Mouse (Mus musculus): ENCODE results near the gene Lingo4.

Gene Lingo4

DNA sequence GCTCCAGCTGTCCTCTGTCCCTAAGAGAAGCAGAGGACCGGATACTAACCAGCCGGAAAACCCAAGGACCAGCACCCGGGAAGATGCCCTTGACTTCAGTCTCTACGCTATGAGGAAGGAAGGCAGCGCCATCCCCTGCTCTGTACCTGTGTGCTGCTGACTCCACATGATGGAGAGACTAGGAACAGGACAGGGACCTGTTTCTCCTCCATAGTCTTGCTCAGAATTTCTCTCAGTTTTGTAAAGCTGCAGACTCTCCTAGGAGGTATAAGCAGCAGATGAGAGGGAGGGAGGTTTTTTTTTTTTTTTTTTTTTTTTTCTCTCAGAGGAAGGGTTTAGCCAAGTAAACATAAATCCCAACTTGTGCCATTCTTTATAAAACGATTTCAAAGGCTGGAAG lies at the start of gene Lingo4:
Gene Lingo4, plus strand, starts transcription at position 301 of the 400 bp plus-strand sequence.
- DNase-seq (ENCODE audit: low read depth, low spot score): no peak

DNA sequence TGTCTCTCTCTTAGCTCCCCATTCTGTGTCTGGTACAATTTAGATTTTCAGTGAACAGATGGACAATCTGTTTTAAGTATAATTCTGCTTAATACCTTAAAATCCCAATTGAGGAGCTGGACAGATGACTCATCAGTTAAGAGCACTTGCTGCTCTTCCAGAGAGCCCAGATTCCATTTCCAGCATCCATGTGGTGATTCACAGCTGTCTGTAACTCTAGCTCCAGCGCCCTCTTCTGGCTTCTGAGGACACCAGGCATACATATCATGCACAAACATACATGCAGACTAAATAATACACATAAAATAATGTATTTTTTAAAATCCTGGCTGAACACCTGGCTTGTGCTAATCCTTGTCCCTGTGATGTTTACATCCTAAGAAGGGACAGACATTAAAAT lies 37.5 kb upstream of the Lingo4 start:
- DNase-seq (ENCODE audit: low read depth, low spot score): no peak

DNA sequence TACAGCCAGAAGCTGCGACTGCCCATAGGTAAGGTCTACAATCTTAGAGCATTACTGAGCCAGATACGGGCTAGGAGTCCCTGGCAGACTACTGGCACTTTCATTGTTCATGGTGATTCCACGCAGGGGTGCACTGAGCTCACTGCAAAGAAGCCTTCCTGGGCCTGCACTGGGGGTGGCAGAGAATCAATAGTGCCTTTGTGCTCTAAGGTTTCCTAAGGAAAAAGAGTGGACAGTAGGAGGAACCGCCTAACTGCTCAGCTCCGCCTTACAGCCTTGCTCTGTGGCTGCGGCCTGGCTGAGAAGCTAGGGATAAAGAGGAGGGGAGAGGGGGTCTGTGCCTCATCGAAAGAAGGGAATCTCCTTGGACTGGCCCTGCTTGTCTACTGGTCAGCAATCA lies 36.2 kb upstream of the Lingo4 start, which contains the start of gene C2cd4d:
Gene C2cd4d, plus strand, starts transcription at position 301 of the 400 bp plus-strand sequence.
- no peak for DNase-seq (ENCODE audit: low read depth, low spot score)

DNA sequence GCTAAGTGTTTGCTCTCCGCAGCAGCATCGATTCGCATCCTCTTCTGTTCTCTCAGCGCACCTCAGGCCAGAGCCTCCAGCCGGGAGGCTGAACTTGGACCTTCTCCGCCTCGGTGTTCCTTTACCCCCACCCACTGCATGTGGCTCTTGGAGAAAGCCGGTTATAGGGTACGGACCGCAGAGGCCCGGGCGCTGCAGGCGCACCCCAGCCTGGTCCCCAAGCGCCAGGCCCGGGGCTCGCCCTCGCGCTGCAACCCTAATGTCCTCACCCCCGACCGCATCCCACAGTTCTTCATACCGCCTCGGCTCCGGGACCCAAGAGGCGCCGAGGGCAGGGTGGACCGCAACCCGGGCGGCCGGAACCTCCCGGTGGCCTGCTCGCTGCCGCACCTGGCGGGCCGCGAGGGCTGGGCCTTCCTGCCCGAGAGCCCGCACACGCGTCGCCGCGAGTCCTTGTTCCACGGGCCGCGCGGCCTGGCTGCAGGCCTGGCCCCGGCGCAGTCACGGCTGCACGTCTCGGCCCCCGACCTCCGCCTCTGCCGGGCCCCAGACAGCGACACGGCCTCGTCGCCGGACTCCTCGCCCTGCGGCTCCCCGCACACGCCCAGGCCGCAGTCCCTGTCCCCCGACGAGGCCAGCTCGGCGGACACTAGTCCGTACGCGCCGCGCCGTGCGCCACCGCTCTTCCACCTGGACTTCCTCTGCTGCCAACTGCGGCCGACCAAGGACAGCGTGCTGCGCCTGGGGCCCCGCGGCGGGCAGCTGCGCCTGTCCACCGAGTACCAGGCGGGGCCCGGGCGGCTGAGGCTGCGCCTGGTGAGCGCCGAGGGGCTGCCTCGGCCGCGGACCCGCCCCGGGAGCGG lies 34.8 kb upstream of the Lingo4 start:
- DNase-seq (ENCODE audit: low read depth, low spot score): no peak

DNA sequence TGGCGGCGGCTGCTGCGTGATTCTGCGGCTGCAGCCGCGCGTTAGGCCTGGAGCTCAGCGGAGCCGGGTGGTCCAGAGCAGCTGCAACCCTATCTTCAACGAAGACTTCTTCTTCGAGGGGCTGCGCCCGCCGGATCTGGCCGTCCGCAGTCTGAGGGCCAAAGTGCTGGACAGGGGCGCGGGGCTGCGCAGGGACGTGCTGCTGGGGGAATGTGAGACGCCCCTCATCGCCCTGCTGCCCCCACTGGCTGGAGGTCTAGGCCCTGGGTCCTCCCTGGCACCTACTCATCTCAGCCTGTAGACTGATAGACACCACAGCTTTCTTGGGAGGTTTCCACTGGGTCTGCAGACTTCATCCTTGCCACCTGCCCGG lies 34.2 kb upstream of the Lingo4 start:
- no peak for DNase-seq (ENCODE audit: low read depth, low spot score)

DNA sequence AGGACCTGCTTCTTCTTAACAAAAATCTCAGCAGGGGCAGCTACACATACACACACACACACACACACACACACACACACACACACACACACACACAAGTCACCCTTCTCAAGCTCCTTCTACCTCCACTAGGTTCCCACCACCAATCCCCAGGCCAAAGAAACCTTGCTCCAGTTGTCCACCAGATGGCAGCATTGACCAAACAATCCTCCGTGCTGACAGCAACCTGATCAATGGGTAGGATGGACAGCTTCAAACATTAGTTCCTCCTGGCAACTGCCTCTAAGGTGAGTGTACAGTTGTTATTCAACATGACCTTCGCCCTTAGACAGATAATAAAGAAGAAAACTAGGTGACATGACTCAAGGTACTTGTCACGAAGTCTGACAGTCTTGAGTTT lies 31.6 kb upstream of the Lingo4 start:
- DNase-seq (ENCODE audit: low read depth, low spot score): peak; percentile 42

DNA sequence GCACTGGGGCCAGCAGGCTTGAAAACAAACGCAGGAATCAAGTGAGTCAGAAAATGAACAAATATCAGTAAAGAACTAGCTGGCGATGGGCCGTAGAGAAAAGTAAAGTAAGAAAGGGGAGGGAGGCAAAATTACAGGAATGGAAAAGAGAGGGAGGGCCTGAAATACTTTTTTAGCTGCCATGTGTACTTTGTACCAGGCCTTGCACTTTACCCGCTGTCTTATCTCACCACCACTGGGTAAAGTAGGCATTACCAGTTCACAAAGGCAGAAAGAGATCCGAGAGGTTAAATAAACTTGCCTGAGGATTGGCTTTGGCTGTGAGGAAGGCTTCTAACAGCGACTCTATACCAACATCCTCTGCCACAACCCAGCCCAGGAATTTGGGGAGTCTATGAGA lies 30.8 kb upstream of the Lingo4 start:
- no peak for DNase-seq (ENCODE audit: low read depth, low spot score)

DNA sequence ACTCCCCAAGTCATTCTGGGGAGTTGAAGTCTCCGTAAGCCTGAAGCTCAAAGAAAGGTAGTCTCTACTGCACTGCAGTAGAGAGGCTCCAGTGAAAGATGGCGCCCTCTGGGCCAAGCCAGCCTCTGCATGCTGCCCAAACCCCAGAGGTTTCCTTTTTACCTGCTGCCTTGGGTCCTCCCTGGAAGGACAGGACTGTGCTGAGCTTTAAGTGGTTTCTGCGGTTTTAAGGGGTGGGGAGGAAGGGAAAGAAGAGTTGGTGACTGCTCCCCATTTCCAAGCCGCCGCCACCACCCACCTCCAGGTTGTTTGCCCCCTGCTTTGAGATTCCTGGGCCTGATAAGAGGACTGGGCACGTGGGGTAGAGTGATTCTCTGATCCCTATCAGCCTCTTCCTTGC lies 29.7 kb upstream of the Lingo4 start:
- no peak for DNase-seq (ENCODE audit: low read depth, low spot score)

DNA sequence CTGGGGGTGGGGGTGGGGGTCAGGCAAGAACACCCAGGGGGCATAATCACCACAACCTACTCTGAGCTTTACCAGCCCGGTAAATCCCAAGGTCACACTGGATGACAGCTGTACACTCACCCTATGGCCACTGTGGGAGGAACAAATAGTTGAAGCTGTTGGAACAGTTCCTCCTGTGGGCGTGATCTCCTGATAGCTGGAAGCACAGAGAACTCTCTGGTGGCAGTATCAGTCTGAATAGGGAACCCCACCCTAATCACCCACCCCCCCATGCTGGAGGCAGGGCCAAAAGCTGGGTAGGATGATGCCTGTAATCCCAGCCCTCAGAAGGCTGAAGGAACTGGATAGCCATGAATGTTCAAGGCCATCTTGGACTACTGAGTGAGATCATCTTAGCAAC lies 28.6 kb upstream of the Lingo4 start:
- no peak for DNase-seq (ENCODE audit: low read depth, low spot score)

DNA sequence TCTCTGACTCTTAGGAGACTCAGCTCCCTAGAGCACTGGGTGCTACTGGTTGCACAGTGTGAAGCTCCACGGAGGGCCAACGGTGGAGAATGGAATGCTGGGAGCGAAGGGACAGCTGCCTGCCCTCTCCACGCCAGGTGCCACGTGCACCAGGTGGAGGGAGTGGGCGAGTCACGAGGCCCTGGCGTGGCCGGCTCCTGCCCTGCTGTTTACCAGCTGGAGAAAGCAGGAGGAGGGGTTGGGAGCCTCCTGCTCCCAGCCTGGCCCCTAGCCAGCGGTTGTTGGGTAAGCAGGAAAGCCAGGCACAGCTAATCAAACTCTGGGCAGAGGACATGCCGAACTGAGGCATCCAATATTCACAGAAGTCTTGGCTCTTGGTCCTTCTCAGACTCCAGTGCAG lies 26.7 kb upstream of the Lingo4 start:
- DNase-seq (ENCODE audit: low read depth, low spot score): no peak

DNA sequence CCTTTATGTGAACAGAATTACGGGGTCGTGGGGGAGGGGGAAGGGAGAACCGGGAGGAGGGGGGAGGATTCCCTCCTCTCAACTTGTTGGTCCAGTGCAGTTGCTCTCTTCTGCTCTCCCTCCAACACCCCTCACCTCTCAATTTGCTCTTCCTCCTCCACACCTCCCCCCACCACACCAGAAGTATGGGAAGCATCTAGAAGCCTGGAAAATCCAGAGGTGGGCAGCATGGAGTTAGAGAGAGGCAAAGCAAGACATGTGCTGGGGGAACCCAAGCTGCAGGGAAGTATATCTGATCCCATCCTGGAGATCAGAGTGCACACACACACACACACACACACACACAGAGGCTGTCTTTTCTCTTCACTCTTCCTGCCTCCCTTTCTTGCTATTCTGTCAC lies 26.3 kb upstream of the Lingo4 start:
- DNase-seq (ENCODE audit: low read depth, low spot score): no peak

DNA sequence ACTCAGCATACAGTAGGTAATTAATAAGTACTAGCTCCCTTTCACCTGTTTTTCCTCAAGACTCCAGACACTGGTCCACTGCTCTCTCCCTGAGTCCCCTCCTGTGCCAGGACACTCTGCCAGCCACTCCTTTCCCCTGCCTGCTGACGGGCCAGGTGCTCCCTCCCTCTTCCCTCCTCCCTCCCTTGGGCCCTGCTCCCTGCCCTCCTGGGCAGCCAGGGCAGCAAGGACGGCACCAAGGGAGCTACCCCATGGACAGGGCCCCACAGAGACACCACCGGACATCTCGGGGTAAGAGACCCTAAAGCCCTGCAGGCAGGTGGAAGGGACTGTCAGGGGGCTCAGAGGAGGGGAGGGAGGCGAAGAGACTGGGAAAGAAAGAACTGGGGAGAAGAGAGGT lies 25.7 kb upstream of the Lingo4 start, which contains the start of gene Rorc:
Gene Rorc, plus strand, starts transcription at position 154 of the 400 bp plus-strand sequence.
- DNase-seq (ENCODE audit: low read depth, low spot score): no peak

DNA sequence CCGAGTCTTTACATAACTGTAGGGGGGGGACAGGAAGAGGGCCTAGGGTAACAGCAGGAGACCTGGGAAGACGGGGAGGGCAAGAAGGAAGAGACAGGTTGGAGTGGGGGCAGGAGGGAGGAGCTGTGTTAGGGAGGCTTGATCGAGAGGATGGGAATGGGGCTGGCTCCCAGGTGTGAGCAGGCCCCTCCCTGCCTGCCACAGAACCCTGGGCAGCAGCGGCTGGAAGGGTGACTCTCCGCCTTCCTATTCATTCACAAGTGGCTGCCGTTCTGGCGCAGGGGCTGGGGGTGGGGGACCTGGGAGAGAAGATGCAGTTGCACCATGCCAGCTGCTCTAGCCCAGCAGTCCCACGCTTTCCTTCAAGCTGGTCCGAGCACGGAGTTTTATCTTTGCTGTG lies 25.2 kb upstream of the Lingo4 start:
- no peak for DNase-seq (ENCODE audit: low read depth, low spot score)

DNA sequence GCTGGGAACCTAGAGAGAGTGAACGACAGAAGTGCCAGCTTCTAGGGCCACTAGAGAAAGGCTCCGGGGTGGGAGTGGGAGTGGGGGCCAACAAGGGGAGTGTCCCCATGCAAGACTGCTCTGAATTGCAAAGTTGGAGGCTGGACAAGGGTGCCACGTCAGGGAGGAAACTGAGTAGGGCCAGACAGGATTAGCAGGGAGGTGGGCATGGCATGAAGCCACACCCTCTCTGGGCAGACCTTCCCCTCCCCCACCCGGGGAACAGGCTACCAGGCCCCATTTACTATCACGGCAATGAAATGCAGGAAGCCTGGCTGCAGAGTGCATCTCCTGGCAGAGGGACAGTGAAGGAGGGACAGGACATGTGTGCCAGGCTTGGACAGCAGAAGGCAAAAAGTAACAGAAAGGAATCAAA lies 24.7 kb upstream of the Lingo4 start:
- DNase-seq (ENCODE audit: low read depth, low spot score): no peak

DNA sequence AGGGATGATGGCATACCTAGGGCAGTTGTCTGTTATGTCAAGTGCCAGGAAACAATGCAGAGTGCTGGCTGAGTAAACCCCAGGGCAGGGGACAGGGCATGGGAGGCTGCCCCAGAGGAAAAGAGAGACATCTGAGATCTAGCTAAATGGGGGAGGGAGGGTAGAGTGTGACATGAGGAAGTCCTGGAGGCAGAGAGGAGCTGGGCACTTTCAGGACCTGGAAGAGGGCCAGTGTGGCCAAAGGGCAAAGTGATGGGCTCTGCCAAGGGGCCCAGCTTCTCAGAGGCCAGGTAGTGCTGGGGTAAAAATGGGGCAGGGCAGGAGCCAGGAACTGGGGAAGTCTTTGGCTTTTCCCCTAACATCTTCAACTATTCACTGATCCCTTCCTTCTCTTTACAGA lies 23.7 kb upstream of the Lingo4 start:
- DNase-seq (ENCODE audit: low read depth, low spot score): no peak

DNA sequence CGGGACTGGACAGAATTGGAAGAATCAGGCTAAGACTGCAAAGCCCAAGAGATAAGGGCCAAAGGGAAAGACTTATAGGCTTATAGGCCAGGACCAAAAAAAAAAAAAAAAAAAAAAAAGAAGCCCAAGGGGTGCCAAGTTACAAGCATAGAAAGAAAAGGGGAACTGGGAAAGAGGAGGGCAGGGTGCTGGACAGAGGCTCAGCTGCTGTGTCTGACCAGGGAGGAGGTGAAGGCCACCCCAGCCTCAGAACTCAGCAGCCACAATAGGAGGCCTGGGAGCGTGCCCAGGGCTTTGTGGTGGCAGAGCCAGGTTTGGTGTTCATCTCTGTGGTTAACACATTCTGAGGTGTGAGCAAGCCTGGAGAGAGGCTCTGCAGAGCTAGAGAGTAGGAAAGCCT lies 23.2 kb upstream of the Lingo4 start:
- no peak for DNase-seq (ENCODE audit: low read depth, low spot score)

DNA sequence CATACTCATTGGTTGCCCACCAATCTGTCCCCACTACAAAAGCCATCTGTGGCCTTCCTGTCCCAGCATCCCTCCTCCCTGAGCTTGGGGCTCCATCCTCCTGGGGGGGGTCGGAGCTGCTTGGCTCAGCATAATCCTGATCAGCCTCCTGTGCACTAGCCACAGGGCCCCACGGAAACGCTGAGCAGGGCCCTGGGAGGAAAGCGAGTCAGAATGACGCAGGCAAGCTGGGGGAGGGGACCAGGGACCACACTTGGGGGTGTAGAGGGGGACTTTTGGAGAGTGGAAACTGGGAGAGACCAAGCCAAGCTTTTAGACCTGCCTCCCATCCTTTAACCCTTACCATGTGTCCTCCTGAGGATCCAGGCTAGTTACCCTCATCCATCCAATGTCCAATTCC lies 22.5 kb upstream of the Lingo4 start:
- DNase-seq (ENCODE audit: low read depth, low spot score): no peak

DNA sequence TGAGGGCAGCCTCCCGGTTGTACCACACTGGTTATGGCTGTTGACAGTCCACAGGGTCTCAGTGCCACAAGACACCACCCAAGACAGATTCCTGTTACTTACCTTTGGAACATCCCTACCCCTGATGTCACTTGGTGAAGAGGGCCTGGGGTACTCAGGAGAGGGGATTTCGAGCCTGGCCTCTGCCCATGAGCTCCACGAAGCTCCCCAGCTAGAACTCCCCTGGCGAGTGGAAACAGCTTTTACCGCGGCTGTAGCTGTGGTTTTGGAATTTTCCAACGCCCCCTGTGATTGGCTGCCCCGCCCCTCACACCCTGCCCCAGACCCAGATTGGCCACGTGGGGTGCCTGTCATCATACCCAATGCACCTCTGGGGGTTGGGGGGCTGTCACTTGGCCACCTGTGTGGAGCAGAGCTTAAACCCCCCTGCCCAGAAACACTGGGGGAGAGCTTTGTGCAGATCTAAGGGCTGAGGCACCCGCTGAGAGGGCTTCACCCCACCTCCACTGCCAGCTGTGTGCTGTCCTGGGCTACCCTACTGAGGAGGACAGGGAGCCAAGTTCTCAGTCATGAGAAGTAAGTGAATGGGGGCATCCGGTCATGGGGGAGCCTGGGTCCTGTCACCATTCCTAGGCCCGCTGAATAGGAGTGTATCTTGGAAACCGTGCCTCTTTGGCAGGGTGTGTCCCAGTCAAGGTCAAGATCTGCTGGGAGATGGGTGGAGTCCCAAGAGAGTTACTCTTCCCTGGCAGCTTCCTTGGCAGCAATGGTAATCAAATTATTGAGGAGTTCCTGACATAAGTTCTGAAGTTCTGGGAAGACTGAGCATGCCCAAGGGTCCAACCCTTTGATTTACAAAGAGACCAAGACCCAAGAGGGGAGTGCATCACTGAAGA lies 21.0 kb upstream of the Lingo4 start:
- DNase-seq (ENCODE audit: low read depth, low spot score): no peak

DNA sequence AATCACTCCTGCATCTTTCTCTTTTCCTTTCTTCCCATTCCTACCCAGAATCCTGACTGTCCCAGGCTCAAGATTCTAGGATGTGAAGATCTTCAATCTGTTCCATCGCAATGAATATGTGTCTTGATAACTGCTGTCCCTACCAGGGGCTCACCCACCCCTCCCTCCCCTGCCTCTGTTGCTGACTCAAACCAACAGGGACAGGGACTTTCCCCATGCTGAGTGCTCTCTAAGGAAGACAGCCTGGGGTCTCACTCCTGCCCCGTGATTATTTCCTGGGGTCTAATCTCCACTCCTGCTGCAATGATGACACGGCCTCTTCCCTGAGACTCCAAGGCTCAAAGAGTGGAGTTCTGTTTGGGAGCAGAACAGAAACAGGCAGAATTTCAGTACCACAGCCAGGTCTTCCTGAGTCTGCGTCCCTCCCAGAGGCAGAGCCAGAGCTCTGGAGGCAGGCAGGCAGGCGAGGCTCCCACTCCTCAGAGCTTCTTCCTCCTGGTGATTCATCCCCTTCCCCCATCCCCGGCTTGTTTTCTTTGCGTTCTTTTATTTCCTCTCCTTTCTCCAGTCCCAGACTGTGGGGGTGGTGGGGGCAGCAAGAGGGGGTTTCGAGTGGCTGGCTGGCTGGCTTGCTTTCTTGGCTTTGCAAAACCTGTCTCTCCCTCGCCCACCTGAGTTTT lies 18.3 kb upstream of the Lingo4 start:
- DNase-seq (ENCODE audit: low read depth, low spot score): no peak

DNA sequence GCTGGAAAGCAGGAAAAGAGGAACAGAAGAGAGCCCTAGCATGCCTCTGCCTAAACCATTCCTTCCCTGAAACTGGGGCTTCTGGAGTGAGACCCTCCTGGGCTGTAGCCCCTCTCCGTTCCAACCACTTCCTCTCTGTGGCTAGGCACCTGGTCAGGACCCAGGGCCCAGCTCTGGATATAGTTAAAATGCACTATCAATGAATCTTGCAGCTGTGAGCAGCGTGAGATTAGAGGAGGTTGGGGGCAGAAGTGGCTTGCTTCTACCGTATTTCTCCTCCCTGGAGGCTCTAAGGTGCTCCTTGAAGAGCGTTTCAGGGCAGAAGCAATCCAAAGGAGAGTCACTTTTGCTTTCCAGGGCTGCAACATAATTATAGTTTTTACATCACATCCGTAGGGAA lies 16.0 kb upstream of the Lingo4 start:
- DNase-seq (ENCODE audit: low read depth, low spot score): no peak

DNA sequence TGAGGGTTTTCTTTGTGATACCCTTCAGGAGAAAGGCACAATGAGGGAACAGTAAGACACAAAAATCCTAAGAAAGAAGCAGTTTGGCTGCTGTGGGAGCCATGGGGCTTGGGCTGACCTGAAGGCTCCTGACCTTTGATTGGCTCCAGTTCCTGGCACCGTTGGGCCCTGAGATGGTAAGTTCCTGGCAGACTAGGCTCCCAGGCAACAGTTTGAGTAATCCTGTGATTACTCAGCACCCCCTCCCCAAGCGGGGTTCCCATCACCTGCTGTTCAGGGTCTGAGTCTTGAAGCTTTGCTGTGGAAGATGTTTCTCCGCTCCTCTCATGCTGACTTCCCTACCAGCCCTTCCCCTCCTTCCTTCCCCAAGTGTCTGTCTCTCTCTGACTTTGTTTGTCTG lies 14.8 kb upstream of the Lingo4 start:
- DNase-seq (ENCODE audit: low read depth, low spot score): no peak

DNA sequence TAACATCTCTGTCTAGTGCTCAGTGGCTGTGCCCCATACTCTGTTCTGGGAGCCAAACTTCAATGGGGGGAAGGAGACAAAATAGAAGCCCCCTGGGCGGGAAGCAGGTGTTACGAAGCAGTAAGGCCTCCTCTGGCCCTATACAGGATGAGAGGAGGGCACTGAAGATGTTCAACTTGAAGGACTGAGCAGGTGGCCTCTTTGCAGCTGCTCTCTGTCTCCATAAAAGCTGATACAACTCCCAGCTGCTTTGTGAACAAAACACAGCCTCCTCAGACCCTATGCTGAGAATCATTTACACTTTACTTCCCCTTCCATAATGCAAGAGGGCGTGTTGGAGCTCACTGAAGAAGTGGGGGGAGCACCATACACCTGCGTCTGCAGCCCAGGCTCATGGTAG lies 11.6 kb upstream of the Lingo4 start:
- no peak for DNase-seq (ENCODE audit: low read depth, low spot score)
